ENCODE assay signal across 9 mouse cellular contexts in the genomic region with DNA sequence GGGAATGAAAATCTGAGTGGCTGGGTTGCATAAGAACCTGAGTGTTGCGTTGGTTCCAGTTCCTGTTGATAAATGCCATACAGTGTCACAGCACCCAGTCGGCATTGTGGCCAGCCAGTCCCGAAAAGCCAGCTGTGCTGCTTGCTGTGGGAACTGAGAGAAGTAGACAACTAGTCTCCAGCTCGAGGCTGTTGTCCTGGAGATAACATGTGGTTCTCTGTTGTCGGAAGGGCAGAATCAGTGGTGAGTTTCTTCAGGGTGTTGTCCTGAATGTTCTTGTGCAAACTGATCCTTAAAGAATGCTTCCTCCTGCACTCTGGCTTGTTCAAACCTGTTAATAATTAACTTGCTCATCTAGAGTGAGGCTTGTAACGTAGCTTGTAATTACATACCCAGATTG.
DNase-seq lines count a peak whose midpoint lies in the region; ATAC-seq lines count a peak whose summit lies in the region.
"Had no signal": no experiment of that assay in that cellular context is flagged by ENCODE, and none has a peak within 500 bp of the region (broad histone marks: within the 10 kb centered on the region; RNA-seq: fewer than 3 reads in every experiment).

No protein-coding gene starts in this region.

- peak overlapping the region; percentile 51 for H3K4me2 ChIP-seq in embryonic facial prominence, embryonic 13.5 days
- no peak overlapping the region for H3K4me2 ChIP-seq in neural tube, embryonic 15.5 days

- H3K27ac ChIP-seq in embryonic facial prominence, embryonic 13.5 days: peak overlapping the region; percentile 85
- H3K27ac ChIP-seq in neural tube, embryonic 15.5 days (replicated peaks): no peak overlapping the region

- peak overlapping the region; percentile 11 for H3K4me3 ChIP-seq in embryonic facial prominence, embryonic 13.5 days
- H3K4me3 ChIP-seq in neural tube, embryonic 15.5 days (replicated peaks): no peak overlapping the region

- 14% methylated on average over 6 of the region's 6 CpGs for WGBS in embryonic facial prominence, embryonic 13.5 days
- 31% methylated on average over 6 of the region's 6 CpGs for WGBS in neural tube, embryonic 15.5 days

- H3K36me3 ChIP-seq in embryonic facial prominence, embryonic 13.5 days: peaks cover 28% of the 10 kb centered on the region
- H3K36me3 ChIP-seq in neural tube, embryonic 15.5 days: peaks cover 37% of the 10 kb centered on the region

- peak; percentile 54 to 61 for DNase-seq in heart, adult 18-20 months
- DNase-seq in heart, postnatal 4 days: no peak
- peak; percentile 25 to 66 for DNase-seq in kidney, postnatal 25 days
- DNase-seq in right cerebral cortex, postnatal 36 days (ENCODE audit: low spot score in 2 of 2): no peak
- no peak for DNase-seq in cerebellum, adult 11 months
- DNase-seq: cerebellum, postnatal 36 days had no signal

- H3K4me1 ChIP-seq in embryonic facial prominence, embryonic 13.5 days: peaks cover 12% of the 10 kb centered on the region
- no peaks in the 10 kb centered on the region for H3K4me1 ChIP-seq in neural tube, embryonic 15.5 days

- H3K9me3 ChIP-seq in embryonic facial prominence, embryonic 13.5 days: no peaks in the 10 kb centered on the region
- 0 out of 2 replicates have a peak, but pooled peaks cover 1% of the 10 kb centered on the region for H3K9me3 ChIP-seq in neural tube, embryonic 15.5 days (replicated peaks)

- no peaks in the 10 kb centered on the region for H3K27me3 ChIP-seq in embryonic facial prominence, embryonic 13.5 days
- H3K27me3 ChIP-seq in neural tube, embryonic 15.5 days (replicated peaks): no peaks in the 10 kb centered on the region

- peak; percentile 62; the same call in 1 of the 2 replicates for ATAC-seq in embryonic facial prominence, embryonic 13.5 days (ENCODE audit: insufficient number of reproducible peaks, insufficient read depth, low FRiP score, low TSS enrichment, low read depth)
- ATAC-seq in megakaryocyte, adult 5-6 weeks (ENCODE audit: poor library complexity, severe bottlenecking): peak; percentile 96
- ATAC-seq in neural tube, embryonic 15.5 days (ENCODE audit: low FRiP score): no peak

- H3K9ac ChIP-seq in embryonic facial prominence, embryonic 13.5 days: no peak overlapping the region
- H3K9ac ChIP-seq in neural tube, embryonic 15.5 days (replicated peaks): no peak overlapping the region

Comparison
In these comparisons a context has a peak if more than half of its experiments do, and no peak if none do; other contexts are left out.
1. DNase-seq: peak in heart, adult 18-20 months (2 of 2) and kidney, postnatal 25 days (2 of 2); none in heart, postnatal 4 days (single experiment), right cerebral cortex, postnatal 36 days (0 of 2) and cerebellum, adult 11 months (single experiment).